Mouse (Mus musculus) neural tube, embryonic 10.5 days (tissue): ENCODE results near the gene Hebp2.

Experiments
- DNase-seq: peaks from one replicate; pipeline ENCODE4 v3.0.0-alpha.2; 2017; ENCODE audit warnings: low spot score; ENCODE audit errors: extremely low spot score

Hebp2 gene

DNA sequence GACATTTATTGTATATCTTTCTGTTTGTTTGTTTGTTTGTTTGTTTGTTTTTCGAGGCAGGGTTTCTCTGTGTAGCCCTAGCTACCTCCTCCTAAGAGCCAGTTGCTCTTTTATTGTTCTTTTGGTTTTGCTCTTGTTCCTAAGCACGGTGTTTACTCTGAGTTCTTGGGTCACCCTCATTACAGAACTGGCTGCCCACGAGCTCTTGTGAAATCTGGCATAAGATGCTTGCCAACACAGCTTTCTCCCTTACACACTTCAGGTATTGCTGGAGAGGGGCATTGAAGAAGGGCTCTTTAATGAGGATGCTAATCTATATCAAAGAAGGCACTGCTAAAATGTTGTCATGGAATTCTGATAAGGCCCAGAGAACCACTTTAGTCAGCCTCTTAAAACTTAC is 35.2 kb downstream of the Hebp2 start:
- DNase-seq: no peak

DNA sequence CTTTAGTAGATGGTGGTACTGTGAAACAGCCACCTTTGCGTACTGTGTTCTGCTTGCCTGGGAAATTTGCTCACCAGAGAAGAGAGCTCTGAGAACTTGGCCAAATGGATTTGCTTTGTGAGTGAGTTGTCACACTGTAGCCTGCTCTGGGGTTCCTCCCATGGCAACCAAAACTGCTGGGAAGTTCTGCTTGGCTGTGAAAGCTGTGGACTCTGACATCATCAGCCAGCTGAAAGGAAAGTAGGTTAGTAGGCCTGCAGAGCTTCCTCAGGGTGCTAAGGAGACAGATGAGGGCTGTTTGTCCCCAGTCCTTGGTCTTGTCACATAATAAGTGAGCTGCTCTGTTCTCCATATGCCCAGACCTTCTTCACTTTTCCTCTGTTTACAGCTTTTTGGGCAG is 37.3 kb downstream of the Hebp2 start:
- DNase-seq: no peak

DNA sequence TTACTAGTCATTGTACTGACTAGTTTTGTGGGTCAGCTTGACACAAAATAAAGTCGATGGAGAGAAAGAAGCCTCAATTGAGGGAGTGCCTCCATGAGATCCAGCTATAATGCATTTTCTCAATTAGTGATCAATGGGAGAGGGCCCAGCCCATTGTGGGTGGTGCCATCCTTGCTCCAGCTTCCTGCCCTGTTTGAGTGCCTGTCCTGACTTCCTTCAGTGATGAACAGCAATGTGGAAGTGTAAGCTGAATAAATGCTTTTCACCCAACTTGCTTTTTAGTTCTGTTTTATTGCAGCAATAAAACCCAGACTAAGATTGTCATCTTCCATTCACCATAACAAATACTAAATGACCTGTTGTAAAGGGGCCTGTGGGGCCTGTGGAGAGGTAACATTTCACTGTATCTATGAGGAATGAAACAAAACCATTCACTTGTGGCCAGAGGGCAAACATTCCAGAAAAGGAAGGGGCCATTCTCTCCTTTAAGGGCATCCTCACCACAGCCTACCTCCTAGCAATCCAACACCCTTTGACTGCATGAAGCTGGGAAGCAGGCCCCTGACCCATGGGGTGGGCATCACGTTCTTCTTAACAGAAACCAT is 37.9 kb downstream of the Hebp2 start:
- DNase-seq: no peak

DNA sequence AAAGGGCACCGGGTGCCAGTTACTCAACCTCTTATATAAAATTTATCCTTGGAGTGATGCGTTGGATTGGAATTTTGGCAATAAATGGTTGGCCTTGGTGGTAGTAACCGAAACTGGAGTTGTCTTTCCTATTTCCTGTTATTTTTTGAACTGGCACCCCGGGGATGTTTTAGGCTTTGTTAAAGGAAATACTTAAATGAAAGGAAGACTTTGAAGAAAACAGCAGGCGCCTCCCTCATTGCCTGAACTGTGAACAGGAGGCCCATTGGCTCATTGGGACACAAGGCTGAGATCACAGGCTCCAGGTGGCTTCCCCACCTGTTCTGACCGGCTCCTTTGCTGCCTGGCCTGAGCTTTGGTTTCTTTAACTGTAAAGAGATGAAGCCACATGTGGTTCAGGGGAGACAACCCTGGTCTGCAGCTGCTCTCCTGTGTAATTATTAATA is 39.4 kb downstream of the Hebp2 start:
- DNase-seq: no peak

DNA sequence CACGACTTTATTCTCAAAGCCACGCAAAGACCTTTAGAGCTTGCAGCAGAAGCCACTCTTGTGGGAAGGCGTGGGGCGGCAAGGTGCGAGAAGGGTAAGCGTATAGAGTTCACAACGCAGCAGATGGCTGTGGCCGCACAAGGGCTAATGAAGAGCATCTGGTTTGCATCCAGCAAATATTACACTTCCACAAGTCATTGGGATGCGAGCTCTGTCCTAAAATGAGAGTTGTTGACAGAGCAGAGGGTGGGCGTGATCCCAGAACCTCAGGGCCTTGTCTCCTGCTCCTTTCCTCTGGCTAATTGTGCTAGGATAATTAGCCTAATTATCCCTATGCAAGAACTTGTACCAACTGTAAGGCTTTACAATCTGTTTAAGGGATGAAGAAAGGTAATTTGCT is 40.2 kb downstream of the Hebp2 start:
- no peak for DNase-seq

DNA sequence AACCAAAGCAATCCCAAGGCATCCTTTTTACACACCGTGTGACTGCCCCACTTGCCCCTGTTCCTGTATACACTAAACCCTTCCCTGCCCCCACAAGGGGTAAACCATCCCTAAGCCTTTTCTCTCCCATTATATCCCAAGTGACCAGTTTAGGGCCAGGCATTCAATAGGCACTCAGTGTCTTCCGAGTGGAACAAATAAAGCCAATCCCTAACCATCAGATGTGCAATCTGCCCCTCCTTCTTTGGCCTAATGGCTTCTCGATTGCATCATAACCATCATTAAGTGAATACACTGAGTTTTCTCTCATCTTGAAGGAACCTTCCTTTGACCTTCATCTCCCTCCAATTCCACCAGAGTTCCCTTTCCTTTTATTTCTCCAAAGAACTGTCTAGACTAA is 43.9 kb downstream of the Hebp2 start:
- no peak for DNase-seq

DNA sequence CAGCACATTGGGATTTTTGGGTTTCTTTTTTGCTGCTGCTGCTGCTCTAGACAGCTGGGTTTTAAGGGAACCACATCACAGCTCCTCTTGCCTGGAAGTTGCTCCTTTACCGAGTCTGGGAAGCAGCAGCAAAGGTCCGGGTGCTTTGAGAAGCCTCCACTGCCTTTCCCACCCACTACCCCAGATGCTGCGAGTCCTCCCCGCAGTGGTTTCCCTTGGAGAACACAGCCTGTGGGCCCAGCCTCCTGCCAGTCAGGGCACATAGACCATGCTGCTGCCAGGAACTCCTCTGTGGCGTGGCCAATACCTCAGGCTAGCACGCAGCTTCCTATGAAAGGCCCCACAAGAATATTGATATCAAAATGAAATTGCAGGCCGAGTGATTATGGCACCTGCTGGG is 48.8 kb downstream of the Hebp2 start:
- no peak for DNase-seq

DNA sequence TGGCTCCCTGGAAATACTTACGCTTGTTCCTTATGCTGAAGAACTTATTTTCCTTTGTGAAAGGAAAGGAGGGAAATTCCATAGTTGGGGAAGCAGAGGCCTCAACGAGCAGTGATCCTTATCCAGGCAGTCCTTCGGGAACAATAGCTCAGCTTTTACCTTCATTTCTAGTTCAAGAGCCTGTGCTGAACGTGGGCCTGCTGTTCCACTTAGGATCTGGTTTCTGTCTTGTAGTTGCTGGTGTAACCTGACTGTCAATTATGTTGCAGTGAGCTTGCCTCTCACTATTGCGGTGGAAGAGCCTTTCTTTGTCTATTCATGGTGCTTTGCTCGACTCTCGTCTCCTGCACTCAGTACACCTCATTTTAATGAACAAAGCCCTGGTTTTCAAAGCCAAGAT is 51.6 kb downstream of the Hebp2 start:
- no peak for DNase-seq

DNA sequence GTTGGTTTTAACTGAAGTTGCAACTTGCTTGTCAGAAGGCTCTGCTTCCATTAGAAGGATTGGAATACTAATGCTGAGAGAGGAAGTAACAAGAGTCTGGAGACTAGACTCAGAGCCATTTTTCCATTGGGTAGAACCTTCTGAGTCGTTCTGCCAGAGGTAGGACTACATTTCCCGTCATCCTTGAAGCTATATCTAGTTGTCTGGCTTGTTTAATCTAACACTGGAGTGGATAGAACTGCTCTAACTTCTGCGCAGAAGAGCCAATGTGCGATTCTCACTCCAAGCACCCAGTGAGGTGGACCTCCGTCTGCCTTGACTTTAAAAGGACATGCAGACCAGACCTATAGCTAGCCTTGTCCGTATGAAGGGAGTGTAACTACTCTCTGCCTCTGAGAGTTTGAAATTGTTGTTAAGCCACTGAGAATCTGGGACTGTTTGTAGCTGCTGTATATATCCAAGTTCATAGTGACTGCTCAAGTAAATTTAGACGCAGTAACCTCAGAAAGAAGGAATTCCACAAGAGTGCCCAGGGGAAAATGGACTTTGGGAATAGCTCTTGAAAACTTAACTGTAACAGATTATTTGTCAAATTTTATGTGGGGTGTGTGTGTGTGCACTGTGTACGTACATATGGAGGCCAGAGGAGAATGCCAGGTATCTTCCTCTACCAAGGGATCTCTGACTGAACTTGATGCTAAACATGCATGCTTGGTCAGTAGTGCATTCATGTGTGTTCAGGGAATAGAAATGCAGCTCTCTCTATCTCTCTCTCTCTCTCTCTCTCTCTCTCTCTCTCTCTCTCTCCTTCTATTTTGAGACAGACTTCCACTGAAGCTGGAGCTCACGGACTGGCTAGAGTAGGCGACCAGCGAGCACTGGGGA is 52.6 kb downstream of the Hebp2 start:
- no peak for DNase-seq

DNA sequence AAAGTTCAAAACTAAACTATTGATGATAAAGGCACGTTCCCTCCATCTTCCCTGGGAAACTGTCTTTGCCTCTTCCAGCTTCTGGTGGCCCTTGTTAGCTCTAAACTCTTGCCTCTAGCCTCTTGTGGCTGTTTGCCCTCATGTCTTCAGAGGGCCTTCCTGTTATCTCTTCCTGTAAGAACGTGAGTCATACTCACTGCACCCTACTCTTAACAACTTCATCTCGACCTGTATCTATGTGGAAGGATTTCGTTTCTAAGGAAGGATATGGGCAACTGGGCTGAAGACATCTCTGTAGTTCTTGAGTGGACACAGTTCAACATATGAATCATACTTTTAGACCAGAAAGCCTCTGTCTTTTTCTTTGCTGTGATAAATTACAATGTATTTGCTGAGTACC is 53.9 kb downstream of the Hebp2 start:
- DNase-seq: no peak

DNA sequence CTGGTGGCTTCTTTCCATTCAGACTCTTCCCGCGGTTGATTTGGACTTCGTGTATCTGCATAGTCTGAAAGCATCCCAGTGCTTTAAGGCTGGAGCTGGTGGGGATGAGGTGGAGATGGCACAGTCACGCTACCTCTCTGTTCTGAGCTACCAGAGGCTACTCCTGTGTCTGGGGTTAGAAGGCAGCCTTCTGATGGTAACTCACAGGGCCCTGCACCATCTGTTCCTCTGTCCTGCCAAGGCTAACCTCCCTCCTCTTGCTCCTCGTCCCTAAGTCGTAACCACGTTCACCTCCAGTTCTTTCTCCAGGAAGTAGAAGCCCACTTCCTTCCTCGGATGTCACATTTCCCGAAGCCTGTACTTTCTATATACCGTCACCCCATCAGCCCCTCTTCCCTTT is 55.9 kb downstream of the Hebp2 start:
- no peak for DNase-seq
